Mouse (Mus musculus): ENCODE measurements around the gene Pknox2. TPM values are rescaled to one million over a fixed set of nuclear protein-coding genes. Genes with fewer than 3 reads are reported as not detected.

Gene Pknox2
- polyA plus RNA-seq, 1 experiment from 2014 or later: 22.8 TPM

DNA sequence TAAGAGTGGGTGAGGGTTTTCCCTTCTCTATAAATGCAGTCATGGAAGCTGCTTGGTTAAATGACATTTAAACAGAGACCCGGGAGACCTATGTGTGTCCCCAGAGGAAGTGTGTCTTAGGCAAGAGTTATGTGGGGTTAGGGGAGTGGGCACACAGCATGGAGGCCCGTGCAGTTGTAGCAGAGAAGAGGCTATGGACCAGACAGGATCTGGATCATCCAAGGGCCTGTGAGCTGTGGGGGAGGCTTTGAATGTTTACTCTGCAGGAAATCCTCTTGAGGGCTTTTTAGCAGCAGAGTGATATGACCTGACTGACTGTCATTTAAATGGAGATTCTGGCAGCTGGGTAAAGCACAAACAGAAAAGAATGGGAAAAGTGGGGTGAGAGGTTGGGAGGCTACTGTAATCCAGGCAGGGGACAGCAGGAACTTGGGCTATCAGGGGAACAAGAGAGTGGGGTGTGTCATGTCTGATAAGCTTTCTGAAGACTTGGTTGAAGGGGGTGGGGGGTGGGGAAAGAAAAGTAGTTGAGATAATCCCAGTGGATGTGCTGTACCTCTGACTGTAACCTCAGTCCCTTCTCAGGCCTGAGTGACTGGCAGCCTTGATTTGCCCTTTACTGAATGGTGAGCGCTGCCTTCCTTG lies 125.5 kb downstream of the Pknox2 start:
- no peak overlapping the region for H3K4me3 ChIP-seq (ENCODE audit: low read depth, low read length)
- H3K27ac ChIP-seq (ENCODE audit: low read depth, low read length): peak overlapping the region; percentile 36; the same call in 1 of the 2 replicates
- no peak for ATAC-seq (ENCODE audit: insufficient read depth, low FRiP score, low TSS enrichment)
- no peaks in the 10 kb centered on the region for H3K9me3 ChIP-seq (ENCODE audit: control insufficient read depth, low read length)
- H3K27me3 ChIP-seq (ENCODE audit: control insufficient read depth, insufficient read depth, low read length): no peaks in the 10 kb centered on the region
- 19% methylated on average over 3 of the region's 3 CpGs for WGBS
- peaks cover 32% of the 10 kb centered on the region for H3K4me1 ChIP-seq (ENCODE audit: control insufficient read depth, insufficient read depth, low read length)
- H3K36me3 ChIP-seq (ENCODE audit: control insufficient read depth, insufficient read depth, low read length): no peaks in the 10 kb centered on the region
- H3K9ac ChIP-seq (ENCODE audit: low read length): no peak overlapping the region
- no peak for DNase-seq (ENCODE audit: low spot score)
- no peak overlapping the region for H3K4me2 ChIP-seq (ENCODE audit: low read depth)

DNA sequence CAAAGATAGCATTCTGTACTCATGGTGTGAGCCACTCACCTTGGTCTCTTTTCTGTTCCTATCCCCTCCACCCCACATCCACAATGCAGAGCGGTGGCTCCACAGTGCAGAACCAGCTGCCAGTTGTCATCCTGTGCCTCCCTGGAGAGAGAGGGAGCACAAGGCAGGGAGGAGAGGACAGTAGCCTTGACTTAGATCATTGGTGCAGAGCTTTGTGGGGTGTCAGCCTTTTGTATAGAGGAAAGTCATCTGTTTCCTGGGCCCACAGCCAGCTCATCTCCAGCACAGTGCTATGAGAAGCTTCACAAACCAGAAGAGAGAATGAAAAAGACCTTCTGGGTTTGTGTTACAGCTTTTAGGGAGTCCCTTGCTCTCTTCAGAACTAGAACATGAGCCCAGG lies 129.1 kb downstream of the Pknox2 start:
- Histone ChIP-seq H3K27ac (ENCODE audit: low read depth, low read length) (no peak overlapping the region), H3K36me3 (ENCODE audit: control insufficient read depth, insufficient read depth, low read length) (no peaks in the 10 kb centered on the region), H3K4me2 (ENCODE audit: low read depth) (no peak overlapping the region), H3K9me3 (ENCODE audit: control insufficient read depth, low read length) (no peaks in the 10 kb centered on the region), H3K27me3 (ENCODE audit: control insufficient read depth, insufficient read depth, low read length) (no peaks in the 10 kb centered on the region), H3K4me3 (ENCODE audit: low read depth, low read length) (no peak overlapping the region), H3K9ac (ENCODE audit: low read length) (no peak overlapping the region), H3K4me1 (ENCODE audit: control insufficient read depth, insufficient read depth, low read length) (peaks cover 23% of the 10 kb centered on the region)
- 86% methylated on average over 1 of the region's 1 CpGs for WGBS
- DNase-seq (ENCODE audit: low spot score): no peak
- ATAC-seq (ENCODE audit: insufficient read depth, low FRiP score, low TSS enrichment): no peak

DNA sequence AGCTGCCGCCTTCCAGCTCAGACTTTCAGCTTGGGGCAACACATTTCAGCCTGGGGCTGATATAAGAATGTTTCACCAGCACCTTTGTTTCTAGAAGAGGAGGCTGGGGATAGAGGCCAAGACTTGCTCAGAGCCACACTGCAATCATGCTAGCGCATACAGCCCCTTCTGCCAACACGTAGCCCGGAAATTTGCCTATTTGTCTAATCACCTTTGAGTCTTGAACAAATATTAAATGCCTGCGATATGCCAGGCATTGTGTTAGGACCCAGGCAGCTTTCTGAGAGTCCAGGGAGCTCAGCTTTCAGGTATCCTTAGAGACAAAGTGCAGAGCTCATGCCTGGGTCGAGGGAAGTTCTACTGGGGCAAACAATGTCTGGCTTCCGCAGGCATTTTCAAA lies 130.0 kb downstream of the Pknox2 start:
- Histone ChIP-seq H3K4me1 (ENCODE audit: control insufficient read depth, insufficient read depth, low read length) (peaks cover 17% of the 10 kb centered on the region), H3K27me3 (ENCODE audit: control insufficient read depth, insufficient read depth, low read length) (no peaks in the 10 kb centered on the region), H3K27ac (ENCODE audit: low read depth, low read length) (no peak overlapping the region), H3K9me3 (ENCODE audit: control insufficient read depth, low read length) (no peaks in the 10 kb centered on the region), H3K4me3 (ENCODE audit: low read depth, low read length) (no peak overlapping the region), H3K4me2 (ENCODE audit: low read depth) (no peak overlapping the region), H3K9ac (ENCODE audit: low read length) (no peak overlapping the region), H3K36me3 (ENCODE audit: control insufficient read depth, insufficient read depth, low read length) (no peaks in the 10 kb centered on the region)
- DNase-seq (ENCODE audit: low spot score): no peak
- ATAC-seq (ENCODE audit: insufficient read depth, low FRiP score, low TSS enrichment): no peak
- WGBS: 90% methylated on average over 7 of the region's 7 CpGs

DNA sequence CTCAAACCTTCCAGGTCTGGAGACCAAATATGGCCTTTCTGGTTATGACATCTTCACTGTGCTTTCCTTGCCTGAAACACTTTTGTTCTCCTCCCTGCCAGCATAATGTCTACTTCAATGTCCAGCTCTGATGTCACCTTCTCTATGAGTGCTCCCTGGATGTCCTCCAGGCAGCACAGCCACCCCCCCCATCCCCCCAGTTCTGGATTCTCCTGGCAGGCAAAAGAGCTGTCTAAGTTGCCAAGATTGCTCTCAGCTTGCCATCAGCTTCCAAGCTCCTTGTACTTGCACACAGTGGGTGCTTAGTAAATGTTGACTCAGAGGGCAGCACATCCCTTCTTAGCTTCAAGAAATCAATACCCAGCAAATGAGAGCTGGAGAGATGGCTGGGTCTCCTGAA lies 131.0 kb downstream of the Pknox2 start:
- no peaks in the 10 kb centered on the region for H3K9me3 ChIP-seq (ENCODE audit: control insufficient read depth, low read length)
- no peaks in the 10 kb centered on the region for H3K27me3 ChIP-seq (ENCODE audit: control insufficient read depth, insufficient read depth, low read length)
- ATAC-seq (ENCODE audit: insufficient read depth, low FRiP score, low TSS enrichment): no peak
- no peak overlapping the region for H3K27ac ChIP-seq (ENCODE audit: low read depth, low read length)
- H3K4me3 ChIP-seq (ENCODE audit: low read depth, low read length): no peak overlapping the region
- H3K4me2 ChIP-seq (ENCODE audit: low read depth): no peak overlapping the region
- no peak for DNase-seq (ENCODE audit: low spot score)
- H3K9ac ChIP-seq (ENCODE audit: low read length): no peak overlapping the region
- H3K36me3 ChIP-seq (ENCODE audit: control insufficient read depth, insufficient read depth, low read length): no peaks in the 10 kb centered on the region
- peaks cover 16% of the 10 kb centered on the region for H3K4me1 ChIP-seq (ENCODE audit: control insufficient read depth, insufficient read depth, low read length)

DNA sequence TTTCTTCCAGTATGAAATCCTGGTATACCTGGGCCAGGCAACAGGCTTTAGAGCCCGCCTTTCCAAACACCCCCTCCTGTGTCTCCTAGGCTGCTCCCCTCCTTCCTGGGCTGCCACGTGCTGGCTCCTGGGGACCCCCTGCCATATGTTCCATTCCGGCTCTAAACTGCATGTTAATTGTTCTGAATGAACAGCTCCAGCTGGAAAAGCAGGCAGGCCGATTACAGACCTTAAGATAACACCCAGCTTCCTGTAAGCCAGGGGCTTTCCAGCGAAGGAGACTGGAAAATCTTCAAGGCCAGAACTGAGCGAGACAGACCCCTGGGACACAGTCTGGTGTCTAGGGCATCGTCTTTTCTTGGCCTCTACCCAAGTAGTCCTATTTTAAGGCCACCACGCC lies 133.6 kb downstream of the Pknox2 start:
- no peaks in the 10 kb centered on the region for H3K9me3 ChIP-seq (ENCODE audit: control insufficient read depth, low read length)
- no peaks in the 10 kb centered on the region for H3K36me3 ChIP-seq (ENCODE audit: control insufficient read depth, insufficient read depth, low read length)
- peaks cover 18% of the 10 kb centered on the region for H3K4me1 ChIP-seq (ENCODE audit: control insufficient read depth, insufficient read depth, low read length)
- H3K27ac ChIP-seq (ENCODE audit: low read depth, low read length): no peak overlapping the region
- H3K9ac ChIP-seq (ENCODE audit: low read length): no peak overlapping the region
- H3K4me3 ChIP-seq (ENCODE audit: low read depth, low read length): no peak overlapping the region
- no peak overlapping the region for H3K4me2 ChIP-seq (ENCODE audit: low read depth)
- DNase-seq (ENCODE audit: low spot score) (no peak), ATAC-seq (ENCODE audit: insufficient read depth, low FRiP score, low TSS enrichment) (no peak)
- WGBS: 30% methylated on average over 8 of the region's 8 CpGs
- no peaks in the 10 kb centered on the region for H3K27me3 ChIP-seq (ENCODE audit: control insufficient read depth, insufficient read depth, low read length)

DNA sequence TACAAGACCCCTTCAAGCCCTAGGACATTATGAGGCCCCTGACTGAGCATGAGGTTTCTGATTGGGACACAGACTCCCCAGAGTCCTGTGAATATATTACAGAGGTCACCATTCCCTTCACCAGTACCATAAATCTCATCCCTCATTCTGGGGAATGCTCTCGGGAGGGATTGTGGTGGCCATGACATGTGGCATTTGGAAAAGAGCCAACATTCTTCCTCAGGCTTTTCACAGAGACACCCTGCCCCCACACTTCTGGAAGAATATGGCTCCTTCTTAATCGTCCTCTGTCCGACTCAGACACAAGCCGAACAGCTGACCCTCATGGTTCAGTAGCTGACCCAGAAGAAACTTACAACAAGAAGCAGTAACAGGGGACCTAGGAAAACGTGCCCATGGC lies 139.1 kb downstream of the Pknox2 start:
- H3K4me2 ChIP-seq (ENCODE audit: low read depth): no peak overlapping the region
- H3K4me1 ChIP-seq (ENCODE audit: control insufficient read depth, insufficient read depth, low read length): peaks cover 25% of the 10 kb centered on the region
- H3K27ac ChIP-seq (ENCODE audit: low read depth, low read length): peak overlapping the region; percentile 21; the same call in 1 of the 2 replicates
- H3K36me3 ChIP-seq (ENCODE audit: control insufficient read depth, insufficient read depth, low read length): no peaks in the 10 kb centered on the region
- WGBS: 6% methylated on average over 5 of the region's 5 CpGs
- ATAC-seq (ENCODE audit: insufficient read depth, low FRiP score, low TSS enrichment): peak; percentile 74; the same call in 1 of the 2 replicates
- DNase-seq (ENCODE audit: low spot score): peak; percentile 56
- no peaks in the 10 kb centered on the region for H3K9me3 ChIP-seq (ENCODE audit: control insufficient read depth, low read length)
- H3K9ac ChIP-seq (ENCODE audit: low read length): no peak overlapping the region
- H3K27me3 ChIP-seq (ENCODE audit: control insufficient read depth, insufficient read depth, low read length): no peaks in the 10 kb centered on the region
- H3K4me3 ChIP-seq (ENCODE audit: low read depth, low read length): no peak overlapping the region

DNA sequence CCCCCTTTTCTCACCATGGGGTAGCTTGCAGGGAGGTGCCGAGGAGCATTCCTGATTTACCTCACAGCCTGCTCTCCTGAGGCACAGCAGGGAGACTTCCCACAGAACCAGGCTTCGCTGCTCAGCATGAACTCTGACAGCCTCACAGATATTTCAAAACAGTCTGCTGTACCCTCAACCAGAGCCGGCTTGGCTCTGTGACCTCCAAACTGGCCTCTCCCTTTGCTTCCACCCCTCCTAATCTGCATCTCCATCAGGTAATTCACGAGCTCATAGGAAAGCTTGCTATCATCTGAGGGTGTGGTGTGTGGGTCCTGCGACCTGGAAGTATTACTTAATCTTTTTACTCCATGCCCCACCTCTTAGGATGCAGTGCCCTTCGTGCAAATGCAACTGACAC lies 142.5 kb downstream of the Pknox2 start:
- no peak for ATAC-seq (ENCODE audit: insufficient read depth, low FRiP score, low TSS enrichment)
- Histone ChIP-seq H3K9me3 (ENCODE audit: control insufficient read depth, low read length) (no peaks in the 10 kb centered on the region), H3K4me2 (ENCODE audit: low read depth) (no peak overlapping the region), H3K4me1 (ENCODE audit: control insufficient read depth, insufficient read depth, low read length) (peaks cover 17% of the 10 kb centered on the region), H3K27me3 (ENCODE audit: control insufficient read depth, insufficient read depth, low read length) (no peaks in the 10 kb centered on the region), H3K27ac (ENCODE audit: low read depth, low read length) (no peak overlapping the region), H3K9ac (ENCODE audit: low read length) (no peak overlapping the region), H3K36me3 (ENCODE audit: control insufficient read depth, insufficient read depth, low read length) (no peaks in the 10 kb centered on the region), H3K4me3 (ENCODE audit: low read depth, low read length) (no peak overlapping the region)
- DNase-seq (ENCODE audit: low spot score): no peak
- 32% methylated on average over 6 of the region's 6 CpGs for WGBS

DNA sequence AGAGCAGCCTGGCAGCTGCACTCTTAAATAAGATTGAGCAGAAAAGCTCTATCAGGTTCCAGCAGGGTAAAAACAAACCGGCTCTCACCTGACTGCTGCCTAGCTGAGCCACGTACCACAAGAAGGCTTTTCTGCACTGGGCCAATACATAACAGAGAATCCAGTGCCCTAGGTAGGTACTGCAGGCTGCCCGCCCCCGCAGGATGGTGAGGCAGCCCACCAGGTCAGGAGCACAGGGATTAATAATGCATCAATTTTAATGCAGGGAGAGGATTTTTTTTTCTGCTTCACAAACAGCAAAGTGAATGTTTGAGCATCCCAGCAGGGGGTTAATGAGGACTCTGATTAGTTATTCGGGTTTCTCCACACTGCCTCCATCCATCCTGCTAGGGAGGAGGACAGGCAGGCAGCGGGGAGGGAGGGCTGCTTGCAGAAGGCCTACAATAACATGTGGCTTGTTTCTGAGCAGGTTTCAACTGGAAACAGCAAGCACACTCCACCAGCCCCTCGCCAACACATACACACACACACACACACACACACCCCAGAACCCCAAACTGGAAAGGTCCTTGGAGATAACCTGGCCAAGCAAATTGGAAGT lies 145.2 kb downstream of the Pknox2 start:
- H3K4me2 ChIP-seq (ENCODE audit: low read depth): no peak overlapping the region
- no peaks in the 10 kb centered on the region for H3K27me3 ChIP-seq (ENCODE audit: control insufficient read depth, insufficient read depth, low read length)
- no peak overlapping the region for H3K4me3 ChIP-seq (ENCODE audit: low read depth, low read length)
- H3K4me1 ChIP-seq (ENCODE audit: control insufficient read depth, insufficient read depth, low read length): peaks cover 4% of the 10 kb centered on the region
- 49% methylated on average over 7 of the region's 7 CpGs for WGBS
- no peaks in the 10 kb centered on the region for H3K36me3 ChIP-seq (ENCODE audit: control insufficient read depth, insufficient read depth, low read length)
- peak overlapping the region; percentile 16 for H3K9ac ChIP-seq (ENCODE audit: low read length)
- no peak for ATAC-seq (ENCODE audit: insufficient read depth, low FRiP score, low TSS enrichment)
- no peak overlapping the region for H3K27ac ChIP-seq (ENCODE audit: low read depth, low read length)
- H3K9me3 ChIP-seq (ENCODE audit: control insufficient read depth, low read length): no peaks in the 10 kb centered on the region
- no peak for DNase-seq (ENCODE audit: low spot score)

DNA sequence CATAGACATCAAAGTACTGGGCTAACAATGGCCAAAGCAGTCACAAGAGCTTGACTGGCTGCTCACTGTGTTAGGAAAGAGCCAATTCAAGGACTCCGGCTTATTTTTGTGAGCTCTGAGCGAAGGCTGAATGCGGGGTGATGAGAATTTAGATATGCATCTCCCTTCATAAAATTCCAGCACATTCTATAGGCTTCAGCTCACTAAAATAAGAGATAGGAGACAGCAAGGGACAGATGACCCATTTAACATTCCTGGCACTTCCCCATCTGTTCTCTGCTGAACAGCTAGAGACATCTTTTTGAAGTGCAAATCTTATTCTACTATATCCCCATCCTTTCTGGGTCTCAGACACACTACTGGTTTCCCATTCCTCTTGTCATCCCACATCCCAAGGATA lies 147.8 kb downstream of the Pknox2 start:
- ATAC-seq (ENCODE audit: insufficient read depth, low FRiP score, low TSS enrichment) (no peak), DNase-seq (ENCODE audit: low spot score) (no peak)
- Histone ChIP-seq H3K36me3 (ENCODE audit: control insufficient read depth, insufficient read depth, low read length) (no peaks in the 10 kb centered on the region), H3K27me3 (ENCODE audit: control insufficient read depth, insufficient read depth, low read length) (no peaks in the 10 kb centered on the region), H3K9me3 (ENCODE audit: control insufficient read depth, low read length) (no peaks in the 10 kb centered on the region), H3K4me3 (ENCODE audit: low read depth, low read length) (no peak overlapping the region), H3K4me1 (ENCODE audit: control insufficient read depth, insufficient read depth, low read length) (peaks cover 4% of the 10 kb centered on the region), H3K9ac (ENCODE audit: low read length) (no peak overlapping the region), H3K4me2 (ENCODE audit: low read depth) (no peak overlapping the region), H3K27ac (ENCODE audit: low read depth, low read length) (no peak overlapping the region)
- 93% methylated on average over 3 of the region's 3 CpGs for WGBS
